Mouse (Mus musculus) intestine, postnatal 0 days (tissue): ENCODE measurements around the gene Sycp2l. TPM values are rescaled to one million over a fixed set of nuclear protein-coding genes. Genes with fewer than 3 reads are reported as not detected.

ENCODE experiments used
- ATAC-seq: fragments of 200-750 bp; cut with Nextera tagmentation; 2 replicates; pipeline ENCODE4 v1.8.0; 2017; ENCODE audit warnings: mild to moderate bottlenecking, moderate TSS enrichment, moderate library complexity
- H3K27ac ChIP-seq: fragments of 300-500 bp; sonication (generic); 2 replicates; pipeline ENCODE4 v1.5.1; 2014; ENCODE audit warnings: mild to moderate bottlenecking, low read depth, low read length, moderate library complexity
- H3K27me3 ChIP-seq: fragments of 300-500 bp; sonication (generic); replicated peaks from 2 replicates; pipeline ENCODE4 v1.6.1; 2014; ENCODE audit warnings: low read length, mixed read lengths; ENCODE audit not compliant: control insufficient read depth, insufficient read depth
- H3K36me3 ChIP-seq: fragments of 300-500 bp; sonication (generic); 2 replicates; pipeline ENCODE4 v1.6.1; 2014; ENCODE audit warnings: mild to moderate bottlenecking, moderate library complexity; ENCODE audit not compliant: control insufficient read depth, insufficient read depth
- H3K4me1 ChIP-seq: fragments of 300-500 bp; sonication (generic); replicated peaks from 2 replicates; pipeline ENCODE4 v1.6.1; 2014; ENCODE audit warnings: antibody characterized with exemption, low read length, mixed read lengths; ENCODE audit not compliant: control insufficient read depth, insufficient read depth
- H3K4me2 ChIP-seq: fragments of 300-500 bp; sonication (generic); replicated peaks from 2 replicates; pipeline ENCODE4 v1.6.1; 2014; ENCODE audit warnings: low read depth, mild to moderate bottlenecking, moderate library complexity
- H3K4me3 ChIP-seq: fragments of 300-500 bp; sonication (generic); 2 replicates; pipeline ENCODE4 v1.5.1; 2014; ENCODE audit warnings: low read depth, low read length
- H3K9ac ChIP-seq: fragments of 300-500 bp; sonication (generic); 2 replicates; pipeline ENCODE4 v1.6.1; 2014; ENCODE audit warnings: mild to moderate bottlenecking, low read depth, low read length
- H3K9me3 ChIP-seq: fragments of 300-500 bp; sonication (generic); 2 replicates; pipeline ENCODE4 v1.6.1; 2016; ENCODE audit warnings: mixed run types; ENCODE audit not compliant: control insufficient read depth
- CTCF ChIP-seq: sonication (generic); IDR thresholded peaks from 2 replicates; pipeline ENCODE4 v1.5.1; 2016; ENCODE audit warnings: low read depth, mild to moderate bottlenecking, control low read depth, antibody characterized with exemption, moderate library complexity
- WGBS: fragments of 180-500 bp; shearing (Covaris S2); extraction: QIAGEN DNeasy Blood & Tissue Kit; methylation state at CpG from one replicate; pipeline ENCODE4 v1.1.7; 2014; 5-methylcytosine and 5-hydroxymethylcytosine counted together
- polyA plus RNA-seq: library from polyadenylated mRNA; unstranded; fragments of >200 nt; fragmentation: Nextera tagmentation; extraction: Ambion mirVana; gene quantifications from 2 replicates; pipeline ENCODE4 v1.2.1, GENCODE M21; 2015

Sycp2l gene
- polyA plus RNA-seq, 1 experiment from 2014 or later = not detected

DNA sequence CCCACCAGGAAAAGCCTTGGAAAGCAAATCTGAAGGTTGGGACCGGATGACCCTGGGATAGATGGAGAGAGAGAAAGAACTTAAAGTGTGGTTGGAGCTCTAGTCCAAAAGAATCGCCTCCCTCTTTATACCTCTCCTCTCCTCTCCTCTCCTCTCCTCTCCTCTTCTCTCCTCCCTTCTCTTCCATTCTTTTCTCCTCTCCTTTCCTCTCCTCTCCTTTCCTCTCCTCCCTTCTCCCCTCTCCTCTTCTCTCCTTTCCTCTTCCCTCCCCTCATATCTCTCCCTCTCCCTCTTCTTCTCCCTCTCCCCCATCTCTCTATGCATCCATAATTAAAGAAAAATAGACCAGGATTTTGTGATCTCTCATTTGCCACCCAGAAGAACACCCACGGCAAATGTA lies 3.2 kb upstream of the Sycp2l start, which contains the start of gene Gcm2:
Gene Gcm2 (minus strand): TSS at position 101 of the 400 bp plus-strand sequence.
- Histone ChIP-seq H3K27ac (no peak within 1 kb of the TSS), H3K4me2 (no peak within 1 kb of the TSS), H3K9ac (no peak within 1 kb of the TSS), H3K9me3 (no peaks in the 10 kb centered on the region), H3K4me3 (no peak within 1 kb of the TSS), H3K36me3 (no peaks in the 10 kb centered on the region), H3K27me3 (0 out of 2 replicates have a peak, but pooled peaks cover 4% of the 10 kb centered on the region), H3K4me1 (no peaks in the 10 kb centered on the region)
- TF ChIP-seq CTCF = no peak
- no peak for ATAC-seq
- 78% methylated on average over 3 of the region's 3 CpGs for WGBS

DNA sequence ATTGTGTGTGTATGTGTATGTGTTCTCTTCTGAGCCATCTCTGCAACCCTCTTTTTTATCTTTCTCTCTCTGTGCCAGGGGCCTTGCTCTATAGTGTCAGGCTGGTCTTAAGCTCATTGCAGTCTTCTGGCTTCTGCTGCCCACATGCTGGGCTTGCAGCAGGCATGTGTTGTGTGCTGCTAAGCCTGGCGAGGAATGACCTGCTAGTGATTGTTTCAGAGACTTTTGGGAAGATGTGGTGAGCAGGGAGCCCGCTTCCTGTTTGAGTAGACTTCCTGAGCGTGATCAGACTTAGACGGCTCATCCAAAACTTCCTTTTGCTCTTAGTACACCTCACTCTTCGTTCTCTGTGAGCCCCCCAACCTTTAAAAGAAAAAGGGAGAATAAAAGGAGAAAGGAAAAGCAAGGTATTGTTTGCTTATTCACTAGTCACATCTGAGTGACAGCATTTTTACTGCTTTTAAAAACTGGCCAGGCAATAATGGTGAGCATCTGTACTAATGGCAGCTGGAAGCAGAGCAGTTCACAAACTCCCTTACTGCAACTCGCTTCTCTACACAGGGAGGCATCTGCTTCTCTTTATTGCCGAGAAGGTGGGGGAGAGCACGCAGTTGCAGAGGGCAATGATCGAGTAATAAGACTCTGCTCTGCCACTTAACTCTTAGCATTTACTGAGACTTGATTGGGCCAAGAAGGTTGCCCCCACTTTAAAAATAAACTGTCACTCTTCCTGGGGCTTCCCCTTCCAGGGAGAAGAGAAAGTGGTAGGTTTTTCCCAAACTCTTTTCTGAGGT lies 5.2 kb downstream of the Sycp2l start:
- Histone ChIP-seq H3K36me3 (no peaks in the 10 kb centered on the region), H3K4me1 (no peaks in the 10 kb centered on the region), H3K9ac (no peak overlapping the region), H3K4me3 (no peak overlapping the region), H3K9me3 (no peaks in the 10 kb centered on the region), H3K4me2 (no peak overlapping the region), H3K27ac (no peak overlapping the region), H3K27me3 (0 out of 2 replicates have a peak, but pooled peaks cover 3% of the 10 kb centered on the region)
- 33% methylated on average over 9 of the region's 9 CpGs for WGBS
- TF ChIP-seq CTCF = no peak
- no peak for ATAC-seq

DNA sequence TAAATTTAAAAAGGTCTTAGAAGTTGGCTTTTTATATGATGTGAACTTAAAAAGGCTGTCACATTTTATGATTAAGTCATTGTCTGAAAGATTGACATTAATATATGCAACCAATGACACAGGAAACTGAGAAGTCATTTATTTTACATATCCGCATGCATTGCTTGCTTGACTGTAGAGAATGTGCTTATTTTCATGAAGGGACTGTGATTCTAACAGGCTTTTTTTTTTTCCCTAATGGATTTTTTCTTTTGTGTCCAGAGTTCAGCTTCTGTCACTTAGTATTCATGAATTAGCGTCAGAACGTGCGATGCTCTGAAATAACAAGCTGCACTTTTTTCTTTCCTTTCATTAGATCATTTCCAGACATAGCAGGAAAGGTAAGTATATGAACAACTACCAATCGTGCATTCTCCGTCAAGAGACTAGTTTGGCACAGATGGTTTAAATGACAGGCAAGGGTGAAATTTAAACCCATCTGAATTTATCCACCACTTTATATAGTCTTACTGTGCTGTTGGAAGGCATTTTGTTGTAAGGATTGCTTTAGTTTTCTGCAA lies 9.6 kb downstream of the Sycp2l start:
- no peak for ATAC-seq
- Histone ChIP-seq H3K4me3 (no peak overlapping the region), H3K27ac (no peak overlapping the region), H3K9me3 (no peaks in the 10 kb centered on the region), H3K9ac (no peak overlapping the region), H3K4me1 (no peaks in the 10 kb centered on the region), H3K4me2 (no peak overlapping the region), H3K36me3 (no peaks in the 10 kb centered on the region), H3K27me3 (no peaks in the 10 kb centered on the region)
- no peak for TF ChIP-seq CTCF
- 91% methylated on average over 6 of the region's 6 CpGs for WGBS

DNA sequence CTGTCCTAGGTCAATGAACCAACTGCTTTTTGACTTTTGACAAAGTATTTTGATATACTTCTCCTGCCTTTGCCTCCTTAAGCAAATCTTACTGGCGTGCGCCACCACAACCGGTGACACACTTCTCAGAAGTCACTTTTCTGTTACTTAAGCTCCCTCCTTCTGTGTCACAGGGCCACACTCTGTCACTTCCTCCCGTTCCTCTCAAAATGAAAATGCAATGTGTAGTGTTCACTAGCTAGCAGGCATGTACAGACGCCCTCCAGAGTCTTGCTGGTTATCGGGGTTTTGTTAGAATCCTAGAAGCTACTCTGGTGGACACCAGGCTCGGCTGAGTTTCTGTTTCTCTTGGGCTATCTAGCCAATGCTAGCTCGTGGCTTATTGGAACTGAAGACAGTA lies 14.2 kb downstream of the Sycp2l start:
- Histone ChIP-seq H3K9me3 (no peaks in the 10 kb centered on the region), H3K9ac (no peak overlapping the region), H3K27me3 (no peaks in the 10 kb centered on the region), H3K4me3 (no peak overlapping the region), H3K27ac (no peak overlapping the region), H3K36me3 (no peaks in the 10 kb centered on the region), H3K4me2 (no peak overlapping the region), H3K4me1 (no peaks in the 10 kb centered on the region)
- 83% methylated on average over 8 of the region's 8 CpGs for WGBS
- no peak for TF ChIP-seq CTCF
- ATAC-seq = no peak

DNA sequence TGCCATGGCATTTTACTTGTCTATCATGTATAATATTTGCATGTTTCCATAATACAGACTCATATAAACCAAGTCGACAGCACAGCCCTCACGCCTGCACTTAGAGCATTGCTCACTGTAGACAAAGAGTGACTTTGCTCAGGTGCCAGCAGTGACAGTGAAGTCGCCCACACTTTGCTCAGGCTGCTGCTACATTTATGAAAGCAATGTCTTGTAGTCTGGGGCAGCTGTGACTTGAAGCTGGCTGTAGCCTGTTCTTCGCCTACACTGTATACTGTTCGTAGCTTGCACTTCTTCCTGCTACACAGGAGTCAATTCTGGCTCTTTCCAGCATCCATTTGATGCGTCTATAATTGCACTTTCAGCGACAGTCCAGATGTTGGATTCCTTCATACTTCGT lies 15.0 kb downstream of the Sycp2l start:
- Histone ChIP-seq H3K4me3 (no peak overlapping the region), H3K27me3 (no peaks in the 10 kb centered on the region), H3K9me3 (no peaks in the 10 kb centered on the region), H3K9ac (no peak overlapping the region), H3K4me2 (no peak overlapping the region), H3K27ac (no peak overlapping the region), H3K36me3 (no peaks in the 10 kb centered on the region), H3K4me1 (no peaks in the 10 kb centered on the region)
- no peak for ATAC-seq
- TF ChIP-seq CTCF = no peak
- WGBS = 89% methylated on average over 8 of the region's 8 CpGs

DNA sequence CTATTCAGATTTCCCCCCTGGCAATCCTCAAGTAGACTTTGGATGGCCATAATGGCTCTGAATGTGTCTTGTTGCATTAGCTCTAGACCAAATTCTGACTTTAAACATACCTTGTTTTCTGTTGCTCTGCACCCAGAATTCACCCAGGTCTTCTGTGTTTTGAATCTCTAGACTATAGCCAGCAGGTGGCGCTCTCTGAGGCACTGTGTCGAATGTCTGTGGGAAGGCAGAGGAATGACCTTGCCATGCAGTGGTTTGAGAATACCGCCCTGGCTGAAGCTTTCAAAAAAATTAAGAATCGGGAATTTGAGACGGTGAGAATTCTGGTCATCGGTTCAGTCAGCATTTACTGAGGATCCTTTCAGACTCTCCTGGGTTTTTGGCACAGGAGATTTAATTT lies 20.8 kb downstream of the Sycp2l start:
- ATAC-seq = no peak
- no peaks in the 10 kb centered on the region for H3K4me1 ChIP-seq
- H3K27me3 ChIP-seq = no peaks in the 10 kb centered on the region
- H3K4me2 ChIP-seq = no peak overlapping the region
- H3K4me3 ChIP-seq = no peak overlapping the region
- H3K27ac ChIP-seq = no peak overlapping the region
- no peak overlapping the region for H3K9ac ChIP-seq
- no peaks in the 10 kb centered on the region for H3K36me3 ChIP-seq
- WGBS = 4% methylated on average over 6 of the region's 6 CpGs
- no peaks in the 10 kb centered on the region for H3K9me3 ChIP-seq
- peak; percentile 89 for TF ChIP-seq CTCF
